In the genomic region with DNA sequence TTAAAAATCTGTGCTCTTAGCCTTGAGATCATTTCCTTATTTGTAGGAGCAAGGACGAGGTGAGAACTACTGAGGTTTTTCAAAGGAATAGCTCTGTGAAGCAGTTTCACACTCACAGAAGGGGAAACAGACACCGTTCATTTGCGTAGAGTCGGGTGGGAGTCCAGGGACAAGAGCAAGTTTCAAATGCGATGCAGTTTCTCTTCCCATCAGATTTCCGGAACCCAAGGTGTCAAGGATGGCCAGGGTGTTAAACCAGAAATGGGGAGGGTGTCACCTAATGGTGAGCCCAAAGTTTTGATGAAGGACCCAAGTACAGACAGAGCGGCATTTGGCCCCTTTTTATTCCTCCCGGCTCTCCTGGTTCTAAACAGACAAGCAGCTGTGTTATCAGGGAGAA, we compare ENCODE assay signal across 8 mouse cellular contexts. TPM values are rescaled to one million over a fixed set of nuclear protein-coding genes. Genes with fewer than 3 reads are reported as not detected.
DNase-seq lines count a peak whose midpoint lies in the region; ATAC-seq lines count a peak whose summit lies in the region.

No protein-coding gene starts in this region.

- peak overlapping the region; percentile 87 to 93 for H3K4me3 ChIP-seq in heart, embryonic 14.5 days (ENCODE audit: control insufficient read depth in 1 of 2, insufficient read depth in 1 of 2, low read depth in 1 of 2, low read length in 2 of 2)
- H3K4me3 ChIP-seq in hindbrain, embryonic 16.5 days (ENCODE audit: low read length), result peak overlapping the region; percentile 79
- peak overlapping the region; percentile 85 for H3K4me3 ChIP-seq in midbrain, embryonic 14.5 days (replicated peaks; ENCODE audit: low read depth, low read length)

- ATAC-seq in heart, embryonic 14.5 days (ENCODE audit: insufficient number of reproducible peaks, insufficient read depth, low FRiP score, low read depth), result no peak
- ATAC-seq in activated CD4-positive, CD25-positive, alpha-beta regulatory T cell, adult 4 months, result peak; percentile 37
- no peak for ATAC-seq in hindbrain, embryonic 16.5 days
- ATAC-seq in midbrain, embryonic 14.5 days (ENCODE audit: low FRiP score, low TSS enrichment), result no peak

- peaks cover 0 to 2% of the 10 kb centered on the region in 2 experiments; a peak in 1 of 4 replicates for H3K4me1 ChIP-seq in heart, embryonic 14.5 days (ENCODE audit: control insufficient read depth in 2 of 2, insufficient read depth in 2 of 2, low read length in 2 of 2)
- H3K4me1 ChIP-seq in hindbrain, embryonic 16.5 days (ENCODE audit: control insufficient read depth, insufficient read depth, low read depth, low read length), result peaks cover 12% of the 10 kb centered on the region
- peaks cover 9% of the 10 kb centered on the region for H3K4me1 ChIP-seq in midbrain, embryonic 14.5 days (ENCODE audit: control insufficient read depth, insufficient read depth, low read length)

- no peaks in the 10 kb centered on the region for H3K27me3 ChIP-seq in heart, embryonic 14.5 days (ENCODE audit: control insufficient read depth, insufficient read depth, low read length)
- H3K27me3 ChIP-seq in hindbrain, embryonic 16.5 days (replicated peaks; ENCODE audit: control insufficient read depth, insufficient read depth, low read length), result no peaks in the 10 kb centered on the region
- no peaks in the 10 kb centered on the region for H3K27me3 ChIP-seq in midbrain, embryonic 14.5 days (ENCODE audit: control insufficient read depth, insufficient read depth, low read length)

- peak overlapping the region; percentile 25 to 89; a peak in 2 of 4 replicates for H3K27ac ChIP-seq in heart, embryonic 14.5 days (replicated peaks in 1 of 2; ENCODE audit: control insufficient read depth in 1 of 2, insufficient read depth in 1 of 2, low read depth in 2 of 2, low read length in 2 of 2)
- H3K27ac ChIP-seq in hindbrain, embryonic 16.5 days (ENCODE audit: low read depth, low read length), result peak overlapping the region; percentile 71
- H3K27ac ChIP-seq in midbrain, embryonic 14.5 days (replicated peaks; ENCODE audit: low read depth, low read length), result peak overlapping the region; percentile 86

- intact Hi-C loops in heart, postnatal 36 days (cut with DNase I), result no loop called here
- intact Hi-C loops in left cerebral cortex, postnatal 36 days (cut with DNase I), result no loop called here

- H3K9me3 ChIP-seq in heart, embryonic 14.5 days (ENCODE audit: control insufficient read depth, low read length), result no peaks in the 10 kb centered on the region
- H3K9me3 ChIP-seq in hindbrain, embryonic 16.5 days (ENCODE audit: control insufficient read depth, low read length), result no peaks in the 10 kb centered on the region
- H3K9me3 ChIP-seq in midbrain, embryonic 14.5 days (ENCODE audit: control insufficient read depth, low read length), result no peaks in the 10 kb centered on the region

- DNase-seq in heart, postnatal 36 days, result no peak
- no peak for DNase-seq in midbrain, embryonic 14.5 days
- DNase-seq in left cerebral cortex, adult 9 months (ENCODE audit: low spot score in 2 of 2), result no peak
- no peak for DNase-seq in adrenal gland, postnatal 10 days
- no peak for DNase-seq in left cerebral cortex, postnatal 36 days (ENCODE audit: low spot score in 2 of 2)

- peak overlapping the region; percentile 89 for H3K9ac ChIP-seq in heart, embryonic 14.5 days (ENCODE audit: low read length)
- H3K9ac ChIP-seq in hindbrain, embryonic 16.5 days (ENCODE audit: low read depth, low read length), result peak overlapping the region; percentile 63
- peak overlapping the region; percentile 80; the same call in 1 of the 2 replicates for H3K9ac ChIP-seq in midbrain, embryonic 14.5 days (replicated peaks; ENCODE audit: low read length)

- H3K36me3 ChIP-seq in heart, embryonic 14.5 days (ENCODE audit: control insufficient read depth, insufficient read depth, low read length), result peaks cover 30% of the 10 kb centered on the region
- H3K36me3 ChIP-seq in hindbrain, embryonic 16.5 days (ENCODE audit: control insufficient read depth, insufficient read depth, low read length), result 0 out of 2 replicates have a peak, but pooled peaks cover 5% of the 10 kb centered on the region
- peaks cover 19% of the 10 kb centered on the region for H3K36me3 ChIP-seq in midbrain, embryonic 14.5 days (ENCODE audit: control insufficient read depth, insufficient read depth, low read length)

- WGBS in heart, embryonic 14.5 days, result 10% methylated on average over 8 of the region's 8 CpGs
- 18% methylated on average over 8 of the region's 8 CpGs for WGBS in hindbrain, embryonic 16.5 days
- WGBS in midbrain, embryonic 14.5 days, result 16% methylated on average over 8 of the region's 8 CpGs

- peak overlapping the region; percentile 82 for H3K4me2 ChIP-seq in heart, embryonic 14.5 days (ENCODE audit: low read length)
- H3K4me2 ChIP-seq in hindbrain, embryonic 16.5 days (ENCODE audit: low read length), result peak overlapping the region; percentile 87
- H3K4me2 ChIP-seq in midbrain, embryonic 14.5 days (ENCODE audit: low read length), result peak overlapping the region; percentile 88

RNA-seq across cellular contexts. Expression of a gene that starts 0.3 kb away (rescaled TPM):
- polyA plus RNA-seq in heart, embryonic 14.5 days (2014; fragmentation: Nextera tagmentation; extraction: Ambion mirVana), result 95.1 and 96.7 TPM in 2 replicates
- 10 to 100 TPM; 43.8 to 48.9 TPM for total RNA-seq in heart, postnatal 36 days (2021)
- polyA plus RNA-seq in activated CD4-positive, CD25-positive, alpha-beta regulatory T cell, adult 4 months (2017; shearing (Covaris generic)), result 10 to 100 TPM; 74.8 to 85.6 TPM
- polyA plus RNA-seq in hindbrain, embryonic 16.5 days (2015; fragmentation: Nextera tagmentation; extraction: Ambion mirVana), result 93.4 and 97.0 TPM in 2 replicates
- polyA plus RNA-seq in midbrain, embryonic 14.5 days (2014; fragmentation: Nextera tagmentation; extraction: Ambion mirVana), result 102 and 114 TPM in 2 replicates
- total RNA-seq in adrenal gland, postnatal 10 days (2021), result 10 to 100 TPM; 57.2 to 57.9 TPM
- 10 to 100 TPM; 45.0 to 45.3 TPM for total RNA-seq in left cerebral cortex, postnatal 36 days (2021)

RNA-seq across cellular contexts. Expression of a gene that starts 12.2 kb away (rescaled TPM):
- polyA plus RNA-seq in heart, embryonic 14.5 days (2014; fragmentation: Nextera tagmentation; extraction: Ambion mirVana), result 1.9 and 3.5 TPM in 2 replicates
- not detected for total RNA-seq in heart, postnatal 36 days (2021)
- not detected for polyA plus RNA-seq in activated CD4-positive, CD25-positive, alpha-beta regulatory T cell, adult 4 months (2017; shearing (Covaris generic))
- polyA plus RNA-seq in hindbrain, embryonic 16.5 days (2015; fragmentation: Nextera tagmentation; extraction: Ambion mirVana), result 2.0 and 2.2 TPM in 2 replicates
- polyA plus RNA-seq in midbrain, embryonic 14.5 days (2014; fragmentation: Nextera tagmentation; extraction: Ambion mirVana), result 2.1 and 2.7 TPM in 2 replicates
- under 1 TPM; 0.36 to 0.55 TPM for total RNA-seq in adrenal gland, postnatal 10 days (2021)
- not detected for total RNA-seq in left cerebral cortex, postnatal 36 days (2021)

RNA-seq across cellular contexts. Expression of a gene that starts 16.9 kb away (rescaled TPM):
- 86.6 and 88.2 TPM in 2 replicates for polyA plus RNA-seq in heart, embryonic 14.5 days (2014; fragmentation: Nextera tagmentation; extraction: Ambion mirVana)
- 10 to 100 TPM; 82.5 to 90.4 TPM for total RNA-seq in heart, postnatal 36 days (2021)
- 10 to 100 TPM; 48.5 to 65.9 TPM for polyA plus RNA-seq in activated CD4-positive, CD25-positive, alpha-beta regulatory T cell, adult 4 months (2017; shearing (Covaris generic))
- polyA plus RNA-seq in hindbrain, embryonic 16.5 days (2015; fragmentation: Nextera tagmentation; extraction: Ambion mirVana), result 40.3 and 54.2 TPM in 2 replicates
- polyA plus RNA-seq in midbrain, embryonic 14.5 days (2014; fragmentation: Nextera tagmentation; extraction: Ambion mirVana), result 44.0 and 46.6 TPM in 2 replicates
- total RNA-seq in adrenal gland, postnatal 10 days (2021), result 100 to 1,000 TPM; 114 to 118 TPM
- 10 to 100 TPM; 45.8 to 51.9 TPM for total RNA-seq in left cerebral cortex, postnatal 36 days (2021)

RNA-seq across cellular contexts. Expression of a gene that starts 17.6 kb away (rescaled TPM):
- polyA plus RNA-seq in heart, embryonic 14.5 days (2014; fragmentation: Nextera tagmentation; extraction: Ambion mirVana), result 12.1 and 12.6 TPM in 2 replicates
- 1 to 10 TPM; 6.8 to 7.5 TPM for total RNA-seq in heart, postnatal 36 days (2021)
- polyA plus RNA-seq in activated CD4-positive, CD25-positive, alpha-beta regulatory T cell, adult 4 months (2017; shearing (Covaris generic)), result under 1 TPM in 1 of 2 experiments, not detected in 1; 0.62 TPM
- polyA plus RNA-seq in hindbrain, embryonic 16.5 days (2015; fragmentation: Nextera tagmentation; extraction: Ambion mirVana), result 21.7 and 24.1 TPM in 2 replicates
- 10.7 and 11.7 TPM in 2 replicates for polyA plus RNA-seq in midbrain, embryonic 14.5 days (2014; fragmentation: Nextera tagmentation; extraction: Ambion mirVana)
- total RNA-seq in adrenal gland, postnatal 10 days (2021), result 10 to 100 TPM; 30.6 to 39.6 TPM
- total RNA-seq in left cerebral cortex, postnatal 36 days (2021), result 1 to 10 TPM; 5.7 to 6.5 TPM

RNA-seq across cellular contexts. Expression of a gene that starts 17.6 kb away (rescaled TPM):
- 1,133 and 1,344 TPM in 2 replicates for polyA plus RNA-seq in heart, embryonic 14.5 days (2014; fragmentation: Nextera tagmentation; extraction: Ambion mirVana)
- 1,000 to 10,000 TPM; 1,069 to 1,145 TPM for total RNA-seq in heart, postnatal 36 days (2021)
- 1,000 to 10,000 TPM; 7,353 to 7,820 TPM for polyA plus RNA-seq in activated CD4-positive, CD25-positive, alpha-beta regulatory T cell, adult 4 months (2017; shearing (Covaris generic))
- 626 and 662 TPM in 2 replicates for polyA plus RNA-seq in hindbrain, embryonic 16.5 days (2015; fragmentation: Nextera tagmentation; extraction: Ambion mirVana)
- polyA plus RNA-seq in midbrain, embryonic 14.5 days (2014; fragmentation: Nextera tagmentation; extraction: Ambion mirVana), result 1,026 and 1,236 TPM in 2 replicates
- 1,000 to 10,000 TPM; 1,820 to 1,837 TPM for total RNA-seq in adrenal gland, postnatal 10 days (2021)
- total RNA-seq in left cerebral cortex, postnatal 36 days (2021), result 100 to 1,000 TPM; 834 to 845 TPM
